Mouse (Mus musculus) embryonic facial prominence, embryonic 11.5 days (tissue): Measurements from ENCODE around the gene Lyplal1. TPM values are rescaled to one million over a fixed set of nuclear protein-coding genes. Genes with fewer than 3 reads are reported as not detected.

ENCODE experiments used
- ATAC-seq: fragments of 200-750 bp; cut with Nextera tagmentation; replicated peaks from 2 replicates; pipeline ENCODE4 v1.8.0; 2017; ENCODE audit warnings: low read depth; ENCODE audit not compliant: insufficient number of reproducible peaks, low FRiP score, low TSS enrichment
- DNase-seq: peaks from one replicate; pipeline ENCODE4 v3.0.0-alpha.2; 2015; ENCODE audit warnings: low spot score
- H3K27ac ChIP-seq: fragments of 300-500 bp; sonication (generic); replicated peaks from 2 replicates; pipeline ENCODE4 v1.5.1; 2014; ENCODE audit warnings: mild to moderate bottlenecking, low read depth, low read length, control low read depth
- H3K27me3 ChIP-seq: fragments of 300-500 bp; sonication (generic); 2 replicates; pipeline ENCODE4 v1.6.1; 2014; ENCODE audit warnings: mild to moderate bottlenecking, low read length, moderate library complexity, mixed read lengths; ENCODE audit not compliant: control insufficient read depth, insufficient read depth
- H3K36me3 ChIP-seq: fragments of 300-500 bp; sonication (generic); replicated peaks from 2 replicates; pipeline ENCODE4 v1.6.1; 2014; ENCODE audit warnings: low read depth, mild to moderate bottlenecking, low read length, moderate library complexity, mixed read lengths; ENCODE audit not compliant: control insufficient read depth, insufficient read depth
- H3K4me1 ChIP-seq: fragments of 300-500 bp; sonication (generic); 2 replicates; pipeline ENCODE4 v1.6.1; 2014; ENCODE audit warnings: low read length, mixed read lengths; ENCODE audit not compliant: control insufficient read depth, insufficient read depth
- H3K4me2 ChIP-seq: fragments of 300-500 bp; sonication (generic); 2 replicates; pipeline ENCODE4 v1.6.1; 2014; ENCODE audit warnings: low read depth, mild to moderate bottlenecking, control low read depth, low read length, moderate library complexity
- H3K4me3 ChIP-seq: fragments of 300-500 bp; sonication (generic); 2 replicates; pipeline ENCODE4 v1.5.1; 2014; ENCODE audit warnings: low read depth, low read length, control low read depth
- H3K9ac ChIP-seq: fragments of 300-500 bp; sonication (generic); replicated peaks from 2 replicates; pipeline ENCODE4 v1.6.1; 2014; ENCODE audit warnings: mild to moderate bottlenecking, control low read depth, low read length
- H3K9me3 ChIP-seq: fragments of 300-500 bp; sonication (generic); replicated peaks from 2 replicates; pipeline ENCODE4 v1.6.1; 2016; ENCODE audit warnings: mild to moderate bottlenecking, low read length, inconsistent platforms, mixed read lengths; ENCODE audit not compliant: control insufficient read depth
- WGBS: fragments of 180-500 bp; shearing (Covaris S2); extraction: QIAGEN DNeasy Blood & Tissue Kit; methylation state at CpG from one replicate; pipeline ENCODE4 v1.1.7; 2014; 5-methylcytosine and 5-hydroxymethylcytosine counted together
- polyA plus RNA-seq: library from polyadenylated mRNA; unstranded; fragments of >200 nt; fragmentation: Nextera tagmentation; extraction: Ambion mirVana; gene quantifications from 2 replicates; pipeline ENCODE4 v1.2.1, GENCODE M21; 2014

The Lyplal1 gene
- polyA plus RNA-seq, 1 experiment from 2014 or later = 21.7 TPM

DNA sequence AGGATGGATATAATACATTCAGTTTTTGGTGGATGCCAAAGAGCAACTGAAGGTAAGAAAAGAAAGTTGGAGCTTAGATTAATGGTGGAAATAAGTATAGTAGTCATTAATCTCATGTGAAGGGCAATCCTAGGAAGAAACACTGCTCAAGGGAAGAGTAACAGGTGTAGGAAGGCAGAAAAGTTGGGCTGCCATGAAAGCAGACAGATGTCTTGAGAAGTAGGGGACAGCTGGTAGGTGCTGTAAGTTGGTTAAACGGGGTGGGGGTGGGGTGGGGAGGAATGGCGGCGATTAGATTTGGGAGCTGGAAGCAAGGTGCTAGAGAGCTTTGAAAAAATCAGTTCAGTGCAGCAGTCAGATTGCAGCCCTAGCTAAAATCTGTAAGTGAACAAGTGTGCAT lies 14.4 kb upstream of the Lyplal1 start:
- no peaks in the 10 kb centered on the region for H3K9me3 ChIP-seq
- ATAC-seq (no peak), DNase-seq (no peak)
- H3K27me3 ChIP-seq = no peaks in the 10 kb centered on the region
- H3K36me3 ChIP-seq = no peaks in the 10 kb centered on the region
- H3K9ac ChIP-seq = no peak overlapping the region
- no peak overlapping the region for H3K4me3 ChIP-seq
- H3K4me2 ChIP-seq = no peak overlapping the region
- no peak overlapping the region for H3K27ac ChIP-seq
- no peaks in the 10 kb centered on the region for H3K4me1 ChIP-seq
- 83% methylated on average over 3 of the region's 3 CpGs for WGBS

DNA sequence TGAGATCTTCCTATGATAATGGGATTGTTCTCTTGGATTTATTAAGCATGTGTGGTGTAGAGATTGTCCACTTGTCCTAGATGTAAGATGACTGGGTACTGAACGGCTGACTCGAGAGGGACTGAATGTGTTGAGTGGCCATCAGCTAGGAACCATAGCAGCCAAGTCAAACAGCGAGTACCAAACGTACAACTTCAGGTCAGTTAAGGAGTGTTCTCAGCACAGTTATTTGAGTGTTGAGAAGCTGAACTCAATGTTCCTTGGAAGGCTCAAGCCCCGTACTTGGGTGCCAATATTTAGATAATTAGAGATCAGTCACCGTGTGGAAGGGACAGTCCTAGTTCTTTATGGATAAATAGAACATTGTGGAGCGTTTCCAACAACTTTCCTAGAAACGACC lies 11.8 kb upstream of the Lyplal1 start:
- DNase-seq = no peak
- H3K9ac ChIP-seq = no peak overlapping the region
- no peak overlapping the region for H3K4me2 ChIP-seq
- no peak for ATAC-seq
- H3K27me3 ChIP-seq = no peaks in the 10 kb centered on the region
- no peaks in the 10 kb centered on the region for H3K36me3 ChIP-seq
- H3K9me3 ChIP-seq = no peaks in the 10 kb centered on the region
- no peaks in the 10 kb centered on the region for H3K4me1 ChIP-seq
- 88% methylated on average over 8 of the region's 8 CpGs for WGBS
- H3K4me3 ChIP-seq = no peak overlapping the region
- H3K27ac ChIP-seq = no peak overlapping the region

DNA sequence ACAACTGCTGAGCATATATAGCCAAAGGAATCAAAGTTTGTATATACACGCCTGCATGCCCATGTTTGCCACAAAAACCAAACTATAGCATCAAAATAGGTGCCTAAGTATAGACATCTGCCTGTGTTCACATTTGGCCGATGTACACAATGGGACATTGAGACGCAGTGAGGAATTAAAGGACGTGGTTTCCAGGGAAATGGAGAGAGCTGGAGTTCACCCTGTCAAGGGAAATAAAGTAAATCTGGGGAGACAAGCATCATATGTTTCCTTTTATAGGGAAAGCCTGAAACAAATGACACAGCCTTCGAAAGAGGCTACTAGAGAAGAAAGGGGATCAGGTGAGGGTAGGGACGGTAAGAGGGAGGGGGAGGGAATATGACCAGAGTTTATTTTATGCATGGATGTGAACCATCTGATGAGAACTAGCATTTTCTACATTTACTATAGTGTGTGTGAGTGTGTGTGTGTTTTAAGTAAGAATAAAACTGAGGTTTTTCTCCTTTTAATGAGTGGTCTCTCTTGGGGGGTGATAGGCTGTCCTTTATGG lies 9.3 kb upstream of the Lyplal1 start:
- H3K9ac ChIP-seq = no peak overlapping the region
- peak; percentile 66 for DNase-seq
- H3K4me3 ChIP-seq = no peak overlapping the region
- H3K4me1 ChIP-seq = no peaks in the 10 kb centered on the region
- ATAC-seq = no peak
- no peak overlapping the region for H3K4me2 ChIP-seq
- 44% methylated on average over 6 of the region's 6 CpGs for WGBS
- H3K9me3 ChIP-seq = no peaks in the 10 kb centered on the region
- no peaks in the 10 kb centered on the region for H3K36me3 ChIP-seq
- no peaks in the 10 kb centered on the region for H3K27me3 ChIP-seq
- no peak overlapping the region for H3K27ac ChIP-seq

DNA sequence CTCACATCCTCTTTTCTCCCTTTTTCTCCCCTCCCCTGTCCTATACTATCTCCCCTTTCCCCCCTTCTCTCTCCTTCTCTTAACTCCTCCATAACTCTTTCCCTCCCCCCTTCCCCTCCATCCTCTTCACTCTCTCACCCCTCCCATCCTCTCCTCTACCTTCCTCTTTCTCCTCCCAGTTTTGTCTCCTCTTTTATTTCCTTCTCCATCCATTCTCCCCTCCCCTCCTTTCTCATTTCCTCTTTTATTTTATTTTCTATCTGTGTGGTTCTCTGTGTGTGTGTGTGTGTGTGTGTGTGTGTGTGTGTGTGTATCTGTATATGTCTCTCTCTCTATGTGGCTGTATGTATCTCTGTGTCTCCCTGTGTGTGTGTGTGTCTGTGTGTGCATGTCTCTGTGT lies 6.6 kb upstream of the Lyplal1 start:
- ATAC-seq (no peak), DNase-seq (no peak)
- no peaks in the 10 kb centered on the region for H3K9me3 ChIP-seq
- no peak overlapping the region for H3K4me3 ChIP-seq
- H3K27me3 ChIP-seq = no peaks in the 10 kb centered on the region
- no peaks in the 10 kb centered on the region for H3K4me1 ChIP-seq
- H3K36me3 ChIP-seq = no peaks in the 10 kb centered on the region
- no peak overlapping the region for H3K27ac ChIP-seq
- no peak overlapping the region for H3K9ac ChIP-seq
- no peak overlapping the region for H3K4me2 ChIP-seq

DNA sequence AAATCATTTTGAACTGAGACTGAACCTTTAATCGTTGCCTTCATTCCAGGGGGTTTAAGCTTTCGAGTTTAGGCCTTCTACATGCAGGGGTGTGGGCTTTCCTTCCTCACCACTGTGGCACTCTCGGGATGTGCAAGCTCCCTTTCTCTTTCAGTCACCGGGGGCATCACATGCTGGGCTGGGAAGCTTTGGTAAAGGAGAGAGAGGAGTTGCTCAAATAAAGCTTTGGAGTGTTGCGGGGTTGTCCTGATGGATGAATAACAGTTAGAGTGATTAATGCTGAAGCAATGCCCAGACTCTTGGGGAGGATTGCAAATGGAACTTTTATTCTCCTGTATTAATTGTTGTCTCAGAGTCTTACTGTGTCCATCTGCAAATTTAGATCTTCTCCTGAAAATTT lies 2.7 kb upstream of the Lyplal1 start:
- H3K36me3 ChIP-seq = no peaks in the 10 kb centered on the region
- 48% methylated on average over 5 of the region's 5 CpGs for WGBS
- H3K4me3 ChIP-seq = no peak overlapping the region
- no peak overlapping the region for H3K27ac ChIP-seq
- H3K4me2 ChIP-seq = no peak overlapping the region
- ATAC-seq (no peak), DNase-seq (no peak)
- H3K27me3 ChIP-seq = no peaks in the 10 kb centered on the region
- no peak overlapping the region for H3K9ac ChIP-seq
- no peaks in the 10 kb centered on the region for H3K9me3 ChIP-seq
- H3K4me1 ChIP-seq = no peaks in the 10 kb centered on the region

DNA sequence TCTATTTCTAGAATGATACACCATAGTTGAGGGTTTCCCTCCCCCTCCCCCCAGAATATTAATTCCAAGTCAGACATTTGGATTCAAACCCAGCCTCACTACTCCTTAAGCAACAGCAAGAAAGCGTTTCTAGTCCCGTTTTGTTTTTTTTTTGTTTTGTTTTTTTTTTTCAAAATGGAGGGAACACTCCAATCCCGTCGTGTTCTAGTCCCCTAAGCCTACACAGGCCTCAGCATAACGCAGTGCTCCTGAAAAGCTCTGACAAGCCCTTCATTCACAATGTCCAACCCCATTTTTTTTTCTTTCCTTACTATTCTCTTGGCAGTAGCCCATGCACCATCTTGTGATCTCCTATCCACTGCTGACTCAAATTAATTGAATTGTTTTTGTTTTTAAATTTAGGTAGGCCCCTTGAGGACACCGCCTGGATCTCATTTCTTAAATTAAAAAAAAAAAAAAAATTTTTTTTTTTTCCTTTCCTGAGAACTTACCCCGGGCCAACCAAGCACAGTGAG lies 967 bp downstream of the Lyplal1 start:
- no peaks in the 10 kb centered on the region for H3K27me3 ChIP-seq
- peak overlapping the region; percentile 63; the same call in 1 of the 2 replicates for H3K4me3 ChIP-seq
- ATAC-seq (no peak), DNase-seq (peak; percentile 2)
- H3K4me2 ChIP-seq = no peak overlapping the region; the same call in 1 of the 2 replicates
- no peaks in the 10 kb centered on the region for H3K9me3 ChIP-seq
- H3K4me1 ChIP-seq = no peaks in the 10 kb centered on the region
- H3K9ac ChIP-seq = no peak overlapping the region
- WGBS = 69% methylated on average over 7 of the region's 7 CpGs
- no peak overlapping the region for H3K27ac ChIP-seq
- no peaks in the 10 kb centered on the region for H3K36me3 ChIP-seq

DNA sequence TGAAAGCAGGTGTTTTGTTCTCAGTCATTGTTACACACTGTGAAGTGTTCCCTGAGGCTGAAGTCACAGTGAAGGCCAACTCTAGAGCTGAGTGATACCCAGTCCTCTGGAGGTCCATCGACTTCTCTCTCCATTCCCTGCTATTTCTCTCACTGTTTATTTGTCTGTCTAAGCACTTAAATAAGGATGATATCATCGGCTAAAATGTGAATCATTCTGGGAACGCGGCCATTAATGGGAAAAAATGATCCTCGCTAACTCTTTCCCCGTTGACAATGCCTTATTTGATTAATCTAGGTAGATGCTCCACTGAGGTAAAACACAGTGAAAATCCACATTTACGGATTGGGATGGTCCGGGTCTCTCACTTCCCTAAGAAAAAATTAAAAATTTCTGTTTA lies 14.8 kb downstream of the Lyplal1 start:
- H3K4me1 ChIP-seq = no peaks in the 10 kb centered on the region
- H3K27me3 ChIP-seq = no peaks in the 10 kb centered on the region
- H3K9ac ChIP-seq = no peak overlapping the region
- no peak overlapping the region for H3K4me3 ChIP-seq
- H3K4me2 ChIP-seq = no peak overlapping the region
- 84% methylated on average over 8 of the region's 8 CpGs for WGBS
- H3K9me3 ChIP-seq = no peaks in the 10 kb centered on the region
- no peak for DNase-seq
- no peak for ATAC-seq
- no peak overlapping the region for H3K27ac ChIP-seq
- H3K36me3 ChIP-seq = no peaks in the 10 kb centered on the region

DNA sequence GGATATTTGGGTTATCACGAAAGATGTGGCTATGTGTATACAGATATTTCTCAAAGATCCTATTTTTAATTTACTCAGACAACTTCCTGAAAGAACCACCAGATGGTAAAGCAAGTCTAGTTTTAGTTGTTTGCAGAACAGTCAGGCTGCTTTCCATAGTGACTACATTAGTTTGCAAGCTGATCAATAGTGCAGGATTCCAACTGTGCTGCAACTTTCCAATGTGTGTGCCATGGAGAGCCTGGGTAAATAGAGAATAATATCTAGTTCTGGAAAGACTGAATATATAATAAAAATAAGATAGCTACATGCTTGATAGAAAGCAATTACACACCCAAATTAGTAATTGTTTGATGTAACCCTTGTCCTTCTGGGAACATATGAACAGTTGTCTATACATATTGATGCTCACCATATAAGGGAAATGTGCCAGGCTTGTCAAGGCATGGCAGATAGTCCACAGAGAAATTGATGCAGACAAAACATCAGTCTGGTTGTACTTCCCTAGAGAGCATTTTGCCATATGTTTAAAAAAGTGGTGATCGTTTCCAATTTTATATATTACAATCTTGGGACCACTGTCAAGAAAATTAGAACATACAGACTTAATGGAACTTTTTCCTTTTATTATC lies 50.7 kb downstream of the Lyplal1 start:
- Histone ChIP-seq H3K27ac (no peak overlapping the region), H3K4me1 (no peaks in the 10 kb centered on the region), H3K9me3 (no peaks in the 10 kb centered on the region), H3K27me3 (no peaks in the 10 kb centered on the region), H3K9ac (no peak overlapping the region), H3K36me3 (no peaks in the 10 kb centered on the region), H3K4me3 (no peak overlapping the region), H3K4me2 (no peak overlapping the region)
- no peak for ATAC-seq
- DNase-seq = no peak
- WGBS = 82% methylated on average over 2 of the region's 2 CpGs
